Comparison of ENCODE assay signal across 8 mouse cellular contexts in the genomic region with DNA sequence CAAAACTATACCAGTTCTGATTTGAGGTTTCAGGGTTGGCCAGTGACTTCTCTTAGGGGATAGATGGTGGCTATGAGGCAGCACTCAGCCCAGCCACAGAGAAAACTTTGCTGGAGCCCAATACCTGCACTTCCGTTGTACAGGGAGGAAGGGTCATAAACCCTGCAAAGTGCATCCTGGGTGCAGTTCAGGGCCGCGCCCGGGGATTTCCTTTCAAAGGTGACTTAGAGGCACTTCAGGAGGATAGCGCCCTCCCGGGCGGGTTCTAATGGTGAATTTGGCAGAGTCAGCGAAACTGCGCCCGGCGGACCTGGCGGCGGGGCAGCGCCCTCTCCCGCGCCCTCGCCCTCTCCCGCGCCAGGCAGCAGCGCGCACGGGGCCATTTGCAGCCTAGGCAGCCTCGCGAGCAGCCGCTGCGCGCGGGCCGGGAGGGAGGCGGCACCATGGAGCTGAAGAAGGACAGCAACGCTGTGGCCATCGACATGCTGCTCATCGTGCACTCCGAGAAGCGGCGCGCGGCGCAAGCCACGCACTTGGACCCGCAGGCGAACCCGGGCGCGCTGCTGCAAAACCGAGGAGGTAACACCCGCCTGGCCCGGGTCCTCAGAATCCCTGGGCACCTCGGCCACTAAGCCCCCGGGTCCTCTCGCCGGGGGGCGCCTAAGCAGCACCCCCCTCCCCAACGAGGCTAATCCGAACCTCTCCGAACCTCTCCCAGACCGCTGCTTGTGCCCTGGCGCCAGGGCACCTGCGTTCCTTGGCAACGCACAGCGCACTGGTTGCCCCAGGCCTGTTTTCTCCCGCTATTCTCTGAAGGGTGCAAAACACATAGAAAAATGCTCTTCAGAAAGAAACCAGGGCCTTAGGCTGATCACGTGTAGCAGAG. TPM values are rescaled to one million over a fixed set of nuclear protein-coding genes. Genes with fewer than 3 reads are reported as not detected.
DNase-seq lines count a peak whose midpoint lies in the region; ATAC-seq and TF ChIP-seq lines count a peak whose summit lies in the region.

A gene (plus strand): TSS at position 51 of the 886 bp plus-strand sequence.

- peak within 1 kb of the TSS; percentile 46 for H3K4me3 ChIP-seq in kidney, embryonic 14.5 days (ENCODE audit: low read length)
- peak within 1 kb of the TSS; percentile 39 for H3K4me3 ChIP-seq in forebrain, embryonic 14.5 days (ENCODE audit: low read depth, low read length)
- H3K4me3 ChIP-seq in liver, embryonic 12.5 days: peak within 1 kb of the TSS; percentile 25
- peak within 1 kb of the TSS; percentile 37 for H3K4me3 ChIP-seq in stomach, embryonic 15.5 days (replicated peaks)

- H3K4me1 ChIP-seq in kidney, embryonic 14.5 days (ENCODE audit: control insufficient read depth, insufficient read depth, low read length): 0 out of 2 replicates have a peak, but pooled peaks cover 5% of the 10 kb centered on the region
- peaks cover 7% of the 10 kb centered on the region for H3K4me1 ChIP-seq in forebrain, embryonic 14.5 days (ENCODE audit: control insufficient read depth, insufficient read depth, low read length)
- H3K4me1 ChIP-seq in liver, embryonic 12.5 days: no peaks in the 10 kb centered on the region
- H3K4me1 ChIP-seq in stomach, embryonic 15.5 days: peaks cover 7% of the 10 kb centered on the region

- no peak for TF ChIP-seq CTCF in brain, embryonic 14.5 days (IDR thresholded peaks at IDR 0.05; ENCODE audit: borderline replicate concordance, extremely low read depth, insufficient read depth, insufficient read length)

- H3K4me2 ChIP-seq in kidney, embryonic 14.5 days (replicated peaks; ENCODE audit: low read depth, low read length): peak within 1 kb of the TSS; percentile 93
- H3K4me2 ChIP-seq in forebrain, embryonic 14.5 days (ENCODE audit: low read length): peak within 1 kb of the TSS; percentile 85
- peak within 1 kb of the TSS; percentile 60 for H3K4me2 ChIP-seq in liver, embryonic 12.5 days
- H3K4me2 ChIP-seq in stomach, embryonic 15.5 days: peak within 1 kb of the TSS; percentile 86

- no peaks in the 10 kb centered on the region for H3K36me3 ChIP-seq in kidney, embryonic 14.5 days (ENCODE audit: control insufficient read depth, insufficient read depth, low read length)
- no peaks in the 10 kb centered on the region for H3K36me3 ChIP-seq in forebrain, embryonic 14.5 days (ENCODE audit: control insufficient read depth, insufficient read depth, low read length)
- no peaks in the 10 kb centered on the region for H3K36me3 ChIP-seq in liver, embryonic 12.5 days
- no peaks in the 10 kb centered on the region for H3K36me3 ChIP-seq in stomach, embryonic 15.5 days

- no peak for TF ChIP-seq POLR2A in brain, embryonic 14.5 days (IDR thresholded peaks at IDR 0.05; ENCODE audit: borderline replicate concordance, extremely low read depth, insufficient read depth, insufficient read length, poor library complexity, severe bottlenecking)

- H3K9ac ChIP-seq in kidney, embryonic 14.5 days (ENCODE audit: low read depth, low read length): peak within 1 kb of the TSS; percentile 44
- H3K9ac ChIP-seq in forebrain, embryonic 14.5 days (ENCODE audit: low read length): peak within 1 kb of the TSS; percentile 58
- no peak within 1 kb of the TSS for H3K9ac ChIP-seq in liver, embryonic 12.5 days
- H3K9ac ChIP-seq in stomach, embryonic 15.5 days: no peak within 1 kb of the TSS

- H3K27ac ChIP-seq in kidney, embryonic 14.5 days (ENCODE audit: low read depth, low read length): no peak within 1 kb of the TSS
- H3K27ac ChIP-seq in forebrain, embryonic 14.5 days (ENCODE audit: low read depth, low read length): no peak within 1 kb of the TSS
- no peak within 1 kb of the TSS for H3K27ac ChIP-seq in liver, embryonic 12.5 days
- H3K27ac ChIP-seq in stomach, embryonic 15.5 days: no peak within 1 kb of the TSS

- 1% methylated on average over 63 of the region's 63 CpGs for WGBS in kidney, embryonic 14.5 days
- WGBS in forebrain, embryonic 14.5 days: 1% methylated on average over 63 of the region's 63 CpGs
- WGBS in liver, embryonic 12.5 days (ENCODE audit: insufficient replicate concordance): 3% methylated on average over 63 of the region's 63 CpGs
- whole genome bisulfite sequencing in stomach, embryonic 15.5 days: 1% methylated on average over 59 of the region's 63 CpGs

- peak; percentile 52; the same call in 1 of the 2 replicates for ATAC-seq in kidney, embryonic 14.5 days (ENCODE audit: low FRiP score, low TSS enrichment)
- ATAC-seq in forebrain, embryonic 14.5 days: peak; percentile 40
- ATAC-seq in liver, embryonic 12.5 days: no peak
- ATAC-seq in stomach, embryonic 15.5 days (ENCODE audit: insufficient read depth, low FRiP score, low read depth): no peak

- DNase-seq in kidney, adult 18-20 months: no peak
- DNase-seq in brain, embryonic 14.5 days (ENCODE audit: low read depth): peak; percentile 61
- DNase-seq in forebrain, embryonic 14.5 days (ENCODE audit: low spot score): peak; percentile 37
- peak; percentile 62 for DNase-seq in heart, postnatal 4 days
- DNase-seq in layer of hippocampus, postnatal 36 days: no peak

- H3K9me3 ChIP-seq in kidney, embryonic 14.5 days (ENCODE audit: control insufficient read depth, low read length): no peaks in the 10 kb centered on the region
- no peaks in the 10 kb centered on the region for H3K9me3 ChIP-seq in forebrain, embryonic 14.5 days (replicated peaks; ENCODE audit: control insufficient read depth, low read length)
- no peaks in the 10 kb centered on the region for H3K9me3 ChIP-seq in liver, embryonic 12.5 days (replicated peaks)
- no peaks in the 10 kb centered on the region for H3K9me3 ChIP-seq in stomach, embryonic 15.5 days

- H3K27me3 ChIP-seq in kidney, embryonic 14.5 days (ENCODE audit: control insufficient read depth, insufficient read depth, low read length): peaks cover 29% of the 10 kb centered on the region
- H3K27me3 ChIP-seq in forebrain, embryonic 14.5 days (replicated peaks; ENCODE audit: control insufficient read depth, insufficient read depth, low read length): peaks cover 8% of the 10 kb centered on the region
- peaks cover 55% of the 10 kb centered on the region for H3K27me3 ChIP-seq in liver, embryonic 12.5 days (replicated peaks)
- H3K27me3 ChIP-seq in stomach, embryonic 15.5 days (replicated peaks): peaks cover 22% of the 10 kb centered on the region

RNA-seq across cellular contexts. Expression of the gene that starts here (rescaled TPM):
- polyA plus RNA-seq in kidney, embryonic 14.5 days (2014; fragmentation: Nextera tagmentation; extraction: Ambion mirVana): 0.03 TPM in 1 of 2 replicates, not detected in the other
- 0.68 and 1.6 TPM in 2 replicates for polyA plus RNA-seq in brain, embryonic 14.5 days (2012; rRNA removed)
- polyA plus RNA-seq in forebrain, embryonic 14.5 days (2014; fragmentation: Nextera tagmentation; extraction: Ambion mirVana): 0.30 and 0.31 TPM in 2 replicates
- 10 to 100 TPM in 1 of 2 experiments, 1 to 10 TPM in 1; 9.3 to 10.4 TPM for total RNA-seq in heart, postnatal 4 days (2021)
- not detected in 2 replicates for polyA plus RNA-seq in liver, embryonic 12.5 days (2016; fragmentation: Nextera tagmentation; extraction: Ambion mirVana)
- polyA plus RNA-seq in stomach, embryonic 15.5 days (2015; fragmentation: Nextera tagmentation; extraction: Ambion mirVana): 0.05 and 0.10 TPM in 2 replicates
- 1 to 10 TPM; 2.7 to 4.4 TPM for total RNA-seq in layer of hippocampus, postnatal 36 days (2021)

Comparison
In these comparisons a context has a peak if more than half of its experiments do, and no peak if none do; other contexts are left out.
1. Peak in ATAC-seq, H3K4me3 ChIP-seq, H3K9ac ChIP-seq and H3K4me2 ChIP-seq in kidney, embryonic 14.5 days; RNA of the gene not detected or under 1 TPM.
2. Peak in DNase-seq, ATAC-seq, H3K4me3 ChIP-seq, H3K9ac ChIP-seq and H3K4me2 ChIP-seq in forebrain, embryonic 14.5 days; RNA of the gene not detected or under 1 TPM.
3. DNase-seq: peak in brain, embryonic 14.5 days (single experiment) and heart, postnatal 4 days (single experiment); none in kidney, adult 18-20 months (single experiment) and layer of hippocampus, postnatal 36 days (0 of 2).
4. Peak in every context shown above with its lines, with median percentiles within 50 percentile points of each other: H3K4me2 ChIP-seq and H3K4me3 ChIP-seq.